Mouse (Mus musculus) heart, adult 2 months (tissue): Measurements from ENCODE around the gene Grhpr. TPM values are rescaled to one million over a fixed set of nuclear protein-coding genes. Genes with fewer than 3 reads are reported as not detected.

Experiments used
- DNase-seq, 2 experiments: peaks; one replicate each; pipeline ENCODE4 v3.0.0; 2021
- H3K27ac ChIP-seq: fragments of 200-600 bp; 2 replicates; pipeline ENCODE4 v1.8.1; 2022
- H3K27me3 ChIP-seq: fragments of 200-500 bp; 2 replicates; pipeline ENCODE4 v1.6.1; 2012; ENCODE audit warnings: mild to moderate bottlenecking, low read length, inconsistent platforms, mixed read lengths; ENCODE audit not compliant: control insufficient read depth, insufficient read depth
- H3K36me3 ChIP-seq: fragments of 200-500 bp; 2 replicates; pipeline ENCODE4 v1.6.1; 2012; ENCODE audit warnings: low read length, inconsistent platforms; ENCODE audit not compliant: control insufficient read depth, insufficient read depth
- H3K4me1 ChIP-seq: fragments of 200-500 bp; 2 replicates; pipeline ENCODE4 v1.6.1; 2011; ENCODE audit warnings: low read length; ENCODE audit not compliant: control insufficient read depth, insufficient read depth
- H3K4me3 ChIP-seq: fragments of 200-600 bp; 2 replicates; pipeline ENCODE4 v1.8.1; 2022
- H3K79me2 ChIP-seq: fragments of 200-500 bp; replicated peaks from 2 replicates; pipeline ENCODE4 v1.6.1; 2012; ENCODE audit warnings: mild to moderate bottlenecking, inconsistent platforms, low read length, moderate library complexity, mixed read lengths; ENCODE audit not compliant: control insufficient read depth, insufficient read depth
- H3K9ac ChIP-seq: fragments of 200-500 bp; 2 replicates; pipeline ENCODE4 v1.6.1; 2012; ENCODE audit warnings: low read depth, mild to moderate bottlenecking, control low read depth, inconsistent platforms, low read length, mixed read lengths
- CTCF ChIP-seq: fragments of 200-600 bp; IDR thresholded peaks from 2 replicates; pipeline ENCODE4 v1.8.1; 2022; ENCODE audit warnings: antibody characterized with exemption, mild to moderate bottlenecking, moderate library complexity
- EP300 ChIP-seq: fragments of 200-500 bp; IDR thresholded peaks from 2 replicates; pipeline ENCODE4 v1.6.1; 2011; ENCODE audit warnings: low read depth, low read length, control low read depth; ENCODE audit not compliant: insufficient read depth
- POLR2A ChIP-seq: fragments of 200-500 bp; IDR thresholded peaks from 2 replicates; pipeline ENCODE4 v1.6.1; 2011; ENCODE audit warnings: mild to moderate bottlenecking, low read depth, low read length, control low read depth; ENCODE audit not compliant: insufficient read depth
- WGBS: fragments of 180-500 bp; shearing (Covaris S2); methylation state at CpG from one replicate; pipeline ENCODE4 v1.1.7; 2018; 5-methylcytosine and 5-hydroxymethylcytosine counted together
- intact Hi-C: fragments of 180-260 bp; cut with DNase I; formaldehyde crosslinking; loops from one replicate; pipeline ENCODE4 v1.15.1; 2025
- polyA plus RNA-seq: library from polyadenylated mRNA; depleted of rRNA; stranded (reverse); fragments of >200 nt; gene quantifications from 2 replicates; pipeline ENCODE4 v1.2.3, GENCODE M21; 2012
- total RNA-seq, 2 experiments: library from RNA; stranded (reverse); gene quantifications; 2 replicates each; pipeline ENCODE4 v1.2.3; 2021

Gene Grhpr
- total and polyA plus RNA-seq, 3 experiments, result 32.2 to 66.6 (median 38.4) TPM

DNA sequence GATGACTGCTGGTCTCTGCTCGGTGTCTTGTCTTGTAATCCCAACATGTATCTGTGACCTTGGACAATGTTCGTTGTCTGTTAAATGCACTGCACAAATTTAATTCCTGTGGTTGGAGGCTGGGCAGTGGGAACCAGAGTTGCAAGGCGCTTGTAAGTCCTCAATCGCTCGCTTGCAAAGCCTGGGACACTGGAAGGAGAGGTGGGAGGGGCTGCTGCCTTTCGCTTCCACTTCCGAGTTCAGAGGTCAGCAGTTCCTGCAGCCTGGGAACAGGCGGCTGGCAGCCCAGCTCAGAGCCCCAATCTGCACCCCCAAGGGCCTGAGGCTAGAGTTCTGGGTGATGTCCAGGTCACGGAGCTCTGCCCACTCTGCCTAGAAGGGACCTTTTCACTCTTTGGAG is 28.2 kb upstream of the Grhpr start:
- no peak for DNase-seq

DNA sequence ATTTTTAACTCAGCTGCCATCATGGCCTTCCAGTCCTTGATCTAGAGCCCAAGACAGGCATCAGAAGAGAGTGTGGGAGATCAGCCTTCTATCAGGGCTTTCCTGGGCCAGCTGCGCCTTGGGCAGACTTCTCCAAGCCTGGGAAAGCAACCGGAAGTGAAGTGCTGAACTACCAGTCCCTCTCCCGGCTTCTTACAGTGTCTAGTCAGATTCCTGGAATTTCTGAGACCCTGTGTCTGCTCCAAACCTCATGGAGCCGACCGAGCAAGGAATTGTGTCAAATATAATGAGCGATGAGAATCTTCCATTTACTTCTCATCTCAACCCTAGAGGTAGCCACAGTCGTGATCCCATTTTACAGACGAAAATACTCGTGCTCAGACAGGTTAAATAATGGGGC is 22.4 kb upstream of the Grhpr start:
- H3K27ac ChIP-seq, result no peak overlapping the region
- H3K36me3 ChIP-seq, result no peaks in the 10 kb centered on the region
- no peaks in the 10 kb centered on the region for H3K79me2 ChIP-seq
- DNase-seq, result no peak
- no peak overlapping the region for H3K4me3 ChIP-seq
- no peak for TF ChIP-seq EP300
- no peak for TF ChIP-seq CTCF
- no peak for TF ChIP-seq POLR2A
- 77% methylated on average over 9 of the region's 9 CpGs for WGBS
- intact Hi-C loops, result no loop called here
- H3K9ac ChIP-seq, result no peak overlapping the region
- no peaks in the 10 kb centered on the region for H3K27me3 ChIP-seq
- no peaks in the 10 kb centered on the region for H3K4me1 ChIP-seq

More for the DNA sequence above, 28.2 kb upstream of the Grhpr start:
- no peak overlapping the region for H3K4me3 ChIP-seq
- no peak overlapping the region for H3K27ac ChIP-seq
- no peaks in the 10 kb centered on the region for H3K36me3 ChIP-seq
- H3K79me2 ChIP-seq, result no peaks in the 10 kb centered on the region
- TF ChIP-seq EP300 (no peak), POLR2A (no peak), CTCF (no peak)
- WGBS, result 79% methylated on average over 9 of the region's 9 CpGs
- H3K4me1 ChIP-seq, result no peaks in the 10 kb centered on the region
- no peak overlapping the region for H3K9ac ChIP-seq
- intact Hi-C loops, result no loop called here
- no peaks in the 10 kb centered on the region for H3K27me3 ChIP-seq

GRCm38 (mm10) chr4:44959220-44959619 is 22.0 kb upstream of the Grhpr start:
- no peak for DNase-seq
- 90% methylated on average over 13 of the region's 13 CpGs for WGBS
- Histone ChIP-seq H3K4me3 (no peak overlapping the region), H3K79me2 (no peaks in the 10 kb centered on the region), H3K36me3 (no peaks in the 10 kb centered on the region), H3K27ac (no peak overlapping the region), H3K9ac (no peak overlapping the region), H3K4me1 (no peaks in the 10 kb centered on the region), H3K27me3 (no peaks in the 10 kb centered on the region)
- no peak for TF ChIP-seq CTCF
- no peak for TF ChIP-seq POLR2A
- no peak for TF ChIP-seq EP300
- intact Hi-C loops, result no loop called here

DNA sequence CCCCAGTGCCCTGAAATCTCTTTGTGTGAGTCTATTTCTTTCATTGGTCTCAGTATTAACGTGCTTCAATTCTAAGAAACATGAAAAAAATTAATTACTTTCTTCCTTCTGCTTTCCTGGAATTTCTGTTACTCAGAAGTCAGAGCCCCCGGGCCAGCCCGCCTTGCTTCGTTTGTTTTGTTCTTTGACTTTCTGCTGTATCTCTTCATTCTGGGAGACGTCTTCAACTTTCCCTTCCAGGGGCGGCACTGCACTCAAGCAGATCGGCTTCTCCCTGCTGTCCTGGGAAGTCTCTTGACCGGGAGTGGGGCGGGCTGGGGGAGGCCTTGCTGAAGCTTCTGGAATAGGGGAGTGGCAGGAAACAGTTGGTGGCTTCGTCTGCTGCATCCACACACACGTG is 18.0 kb upstream of the Grhpr start:
- DNase-seq, result no peak
- intact Hi-C loops, result no loop called here
- 64% methylated on average over 11 of the region's 11 CpGs for WGBS
- Histone ChIP-seq H3K4me1 (no peaks in the 10 kb centered on the region), H3K9ac (no peak overlapping the region), H3K79me2 (no peaks in the 10 kb centered on the region), H3K27me3 (no peaks in the 10 kb centered on the region), H3K36me3 (no peaks in the 10 kb centered on the region), H3K4me3 (no peak overlapping the region), H3K27ac (no peak overlapping the region)
- TF ChIP-seq CTCF (no peak), EP300 (no peak), POLR2A (no peak)

DNA sequence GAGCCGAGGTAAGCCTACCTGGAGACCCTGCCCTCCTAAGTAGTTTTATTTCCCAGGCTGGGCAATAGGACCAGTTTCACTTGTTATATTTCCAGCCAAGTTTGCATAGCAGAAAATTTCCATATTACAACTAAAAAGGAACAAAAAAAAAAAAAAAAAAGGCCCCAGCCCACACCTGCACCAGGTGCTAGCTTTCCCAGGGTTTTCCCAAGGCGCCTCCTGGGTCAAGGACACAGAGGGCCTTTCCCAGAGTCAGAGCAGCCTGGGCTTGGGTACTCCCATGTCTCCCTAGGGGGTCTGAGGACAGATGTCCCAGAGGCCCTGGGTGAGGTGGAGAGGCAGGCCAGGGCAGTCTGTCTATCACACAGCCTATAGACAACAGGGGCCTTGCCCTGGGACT is 16.0 kb upstream of the Grhpr start:
- no peak overlapping the region for H3K9ac ChIP-seq
- WGBS, result 87% methylated on average over 2 of the region's 2 CpGs
- no peaks in the 10 kb centered on the region for H3K4me1 ChIP-seq
- no peak overlapping the region for H3K4me3 ChIP-seq
- no peaks in the 10 kb centered on the region for H3K79me2 ChIP-seq
- no peak for DNase-seq
- H3K27me3 ChIP-seq, result no peaks in the 10 kb centered on the region
- TF ChIP-seq EP300, result no peak
- no peaks in the 10 kb centered on the region for H3K36me3 ChIP-seq
- intact Hi-C loops, result no loop called here
- H3K27ac ChIP-seq, result no peak overlapping the region

DNA sequence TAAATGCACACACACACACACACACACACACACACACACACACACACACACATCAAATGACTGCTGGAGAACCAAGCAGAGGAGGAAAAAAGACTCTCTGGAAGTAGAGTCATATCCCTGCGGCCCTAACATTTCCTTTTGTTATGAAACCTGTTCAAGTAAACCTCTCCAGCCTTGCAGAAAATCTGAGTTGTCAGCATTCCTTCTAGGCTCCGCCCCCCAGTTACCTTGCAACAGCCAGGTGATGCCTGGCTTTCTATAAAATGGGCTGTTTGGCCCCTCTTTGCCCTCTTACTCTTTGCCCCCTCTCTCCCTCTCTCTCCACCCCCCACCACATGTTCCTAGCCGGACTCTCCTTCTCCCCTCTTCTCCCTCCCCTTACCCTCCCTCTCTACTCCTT is 15.5 kb upstream of the Grhpr start:
- no peak overlapping the region for H3K27ac ChIP-seq
- DNase-seq, result no peak
- H3K9ac ChIP-seq, result no peak overlapping the region
- no peak overlapping the region for H3K4me3 ChIP-seq
- no peaks in the 10 kb centered on the region for H3K4me1 ChIP-seq
- no peaks in the 10 kb centered on the region for H3K79me2 ChIP-seq
- intact Hi-C loops, result no loop called here
- H3K27me3 ChIP-seq, result no peaks in the 10 kb centered on the region
- H3K36me3 ChIP-seq, result no peaks in the 10 kb centered on the region
- TF ChIP-seq EP300 (no peak), POLR2A (no peak), CTCF (no peak)
- WGBS, result 86% methylated on average over 3 of the region's 3 CpGs
